Mouse (Mus musculus) embryonic facial prominence, embryonic 11.5 days (tissue): ENCODE results near the gene Tbc1d22b. TPM values are rescaled to one million over a fixed set of nuclear protein-coding genes. Genes with fewer than 3 reads are reported as not detected.

ENCODE experiments used
- ATAC-seq: fragments of 200-750 bp; cut with Nextera tagmentation; replicated peaks from 2 replicates; pipeline ENCODE4 v1.8.0; 2017; ENCODE audit warnings: low read depth; ENCODE audit not compliant: insufficient number of reproducible peaks, low FRiP score, low TSS enrichment
- DNase-seq: peaks from one replicate; pipeline ENCODE4 v3.0.0-alpha.2; 2015; ENCODE audit warnings: low spot score
- H3K27ac ChIP-seq: fragments of 300-500 bp; sonication (generic); replicated peaks from 2 replicates; pipeline ENCODE4 v1.5.1; 2014; ENCODE audit warnings: mild to moderate bottlenecking, low read depth, low read length, control low read depth
- H3K27me3 ChIP-seq: fragments of 300-500 bp; sonication (generic); 2 replicates; pipeline ENCODE4 v1.6.1; 2014; ENCODE audit warnings: mild to moderate bottlenecking, low read length, moderate library complexity, mixed read lengths; ENCODE audit not compliant: control insufficient read depth, insufficient read depth
- H3K36me3 ChIP-seq: fragments of 300-500 bp; sonication (generic); replicated peaks from 2 replicates; pipeline ENCODE4 v1.6.1; 2014; ENCODE audit warnings: low read depth, mild to moderate bottlenecking, low read length, moderate library complexity, mixed read lengths; ENCODE audit not compliant: control insufficient read depth, insufficient read depth
- H3K4me1 ChIP-seq: fragments of 300-500 bp; sonication (generic); 2 replicates; pipeline ENCODE4 v1.6.1; 2014; ENCODE audit warnings: low read length, mixed read lengths; ENCODE audit not compliant: control insufficient read depth, insufficient read depth
- H3K4me2 ChIP-seq: fragments of 300-500 bp; sonication (generic); 2 replicates; pipeline ENCODE4 v1.6.1; 2014; ENCODE audit warnings: low read depth, mild to moderate bottlenecking, control low read depth, low read length, moderate library complexity
- H3K4me3 ChIP-seq: fragments of 300-500 bp; sonication (generic); 2 replicates; pipeline ENCODE4 v1.5.1; 2014; ENCODE audit warnings: low read depth, low read length, control low read depth
- H3K9ac ChIP-seq: fragments of 300-500 bp; sonication (generic); replicated peaks from 2 replicates; pipeline ENCODE4 v1.6.1; 2014; ENCODE audit warnings: mild to moderate bottlenecking, control low read depth, low read length
- H3K9me3 ChIP-seq: fragments of 300-500 bp; sonication (generic); replicated peaks from 2 replicates; pipeline ENCODE4 v1.6.1; 2016; ENCODE audit warnings: mild to moderate bottlenecking, low read length, inconsistent platforms, mixed read lengths; ENCODE audit not compliant: control insufficient read depth
- WGBS: fragments of 180-500 bp; shearing (Covaris S2); extraction: QIAGEN DNeasy Blood & Tissue Kit; methylation state at CpG from one replicate; pipeline ENCODE4 v1.1.7; 2014; 5-methylcytosine and 5-hydroxymethylcytosine counted together
- polyA plus RNA-seq: library from polyadenylated mRNA; unstranded; fragments of >200 nt; fragmentation: Nextera tagmentation; extraction: Ambion mirVana; gene quantifications from 2 replicates; pipeline ENCODE4 v1.2.1, GENCODE M21; 2014

Gene Tbc1d22b
- polyA plus RNA-seq, 1 experiment from 2014 or later: 16.7 TPM

- no peaks in the 10 kb centered on the region for H3K27me3 ChIP-seq
- H3K9me3 ChIP-seq: no peaks in the 10 kb centered on the region
- no peak overlapping the region for H3K4me3 ChIP-seq
- H3K9ac ChIP-seq: no peak overlapping the region
- H3K27ac ChIP-seq: no peak overlapping the region
- no peak for ATAC-seq
- no peaks in the 10 kb centered on the region for H3K36me3 ChIP-seq
- DNase-seq: no peak
- H3K4me1 ChIP-seq: no peaks in the 10 kb centered on the region
- H3K4me2 ChIP-seq: no peak overlapping the region
- WGBS: 83% methylated on average over 9 of the region's 9 CpGs
These were observed 37.3 kb downstream of the Tbc1d22b start for GRCm38 (mm10) chr17:29586921-29587320.

DNA sequence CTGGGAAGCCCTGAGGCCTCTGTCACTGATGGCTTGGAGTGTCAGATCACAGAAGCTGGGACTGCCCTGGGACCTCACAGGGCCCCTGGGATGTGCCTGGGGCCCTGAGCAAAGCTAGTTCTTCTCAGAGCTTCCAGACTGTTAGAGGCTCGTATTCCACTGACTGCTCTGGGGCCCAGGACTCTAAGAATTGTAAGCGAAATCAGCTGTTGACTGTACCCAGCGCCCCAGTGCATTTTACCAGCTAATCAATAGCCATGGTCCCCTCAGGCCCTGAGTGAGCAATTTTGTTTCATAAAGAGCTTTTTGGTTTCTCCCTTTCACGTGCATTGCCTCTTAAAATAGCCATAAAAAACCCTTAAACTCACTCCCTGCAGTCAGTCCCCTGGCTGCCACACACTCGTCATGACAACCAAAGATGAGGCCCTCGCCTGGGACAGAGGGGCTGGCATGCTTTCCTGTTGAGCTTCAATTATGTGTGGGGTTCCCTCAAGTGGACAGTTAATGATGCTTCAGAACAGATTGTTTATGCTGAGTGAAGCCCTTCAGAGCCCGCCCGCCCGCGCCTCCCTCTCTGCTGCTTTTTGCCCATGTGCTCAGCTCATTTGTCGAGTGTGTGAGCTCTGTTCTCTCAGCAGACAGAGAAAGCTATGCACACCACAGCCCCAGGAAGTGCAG is 39.8 kb downstream of the Tbc1d22b start:
- ATAC-seq: 0 out of 2 replicates have a peak, but pooled peaks have one; percentile 42
- no peak overlapping the region for H3K4me3 ChIP-seq
- H3K27ac ChIP-seq: no peak overlapping the region; the same call in 1 of the 2 replicates
- 59% methylated on average over 11 of the region's 11 CpGs for WGBS
- no peaks in the 10 kb centered on the region for H3K9me3 ChIP-seq
- no peak overlapping the region for H3K9ac ChIP-seq
- H3K27me3 ChIP-seq: no peaks in the 10 kb centered on the region
- H3K36me3 ChIP-seq: no peaks in the 10 kb centered on the region
- no peak overlapping the region for H3K4me2 ChIP-seq
- no peaks in the 10 kb centered on the region for H3K4me1 ChIP-seq
- DNase-seq: peak; percentile 21

- ATAC-seq (no peak), DNase-seq (no peak)
- H3K4me2 ChIP-seq: no peak overlapping the region
- H3K4me3 ChIP-seq: no peak overlapping the region
- H3K9me3 ChIP-seq: no peaks in the 10 kb centered on the region
- H3K36me3 ChIP-seq: peaks cover 4% of the 10 kb centered on the region
- H3K9ac ChIP-seq: no peak overlapping the region
- no peak overlapping the region for H3K27ac ChIP-seq
- H3K27me3 ChIP-seq: no peaks in the 10 kb centered on the region
- 81% methylated on average over 15 of the region's 15 CpGs for WGBS
- H3K4me1 ChIP-seq: no peaks in the 10 kb centered on the region
These were observed 46.5 kb downstream of the Tbc1d22b start for GRCm38 (mm10) chr17:29595891-29596770.

DNA sequence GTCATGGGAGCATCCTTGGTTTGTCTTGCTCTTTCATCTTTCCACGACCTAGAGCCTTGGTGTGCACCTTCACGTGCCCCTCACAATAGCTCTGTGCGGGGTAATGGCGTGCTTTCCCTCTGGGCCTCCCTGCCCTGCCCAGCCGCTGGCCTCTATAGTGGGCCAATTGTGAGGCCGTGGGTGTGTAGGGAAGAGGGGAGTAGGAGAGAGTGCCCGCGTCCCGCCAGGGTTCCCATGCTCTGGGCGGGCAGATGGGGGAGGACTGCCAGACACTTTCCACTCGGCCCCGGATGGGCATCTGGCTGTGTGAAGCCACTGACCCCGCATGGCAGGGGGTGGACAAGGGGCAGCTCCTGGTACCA is 47.2 kb downstream of the Tbc1d22b start:
- 91% methylated on average over 13 of the region's 13 CpGs for WGBS
- ATAC-seq: no peak
- no peak overlapping the region for H3K9ac ChIP-seq

GRCm38 (mm10) chr17:29599051-29599450 is 49.5 kb downstream of the Tbc1d22b start:
- DNase-seq (no peak), ATAC-seq (no peak)
- Histone ChIP-seq H3K4me3 (no peak overlapping the region), H3K4me2 (no peak overlapping the region), H3K9ac (no peak overlapping the region), H3K27me3 (no peaks in the 10 kb centered on the region), H3K9me3 (no peaks in the 10 kb centered on the region), H3K36me3 (peaks cover 4% of the 10 kb centered on the region), H3K27ac (no peak overlapping the region), H3K4me1 (no peaks in the 10 kb centered on the region)
- WGBS: 95% methylated on average over 14 of the region's 14 CpGs

More for the DNA sequence above, 47.2 kb downstream of the Tbc1d22b start:
- H3K27ac ChIP-seq: no peak overlapping the region
- no peaks in the 10 kb centered on the region for H3K27me3 ChIP-seq
- no peaks in the 10 kb centered on the region for H3K9me3 ChIP-seq
- no peak overlapping the region for H3K4me2 ChIP-seq
- H3K4me1 ChIP-seq: no peaks in the 10 kb centered on the region
- DNase-seq: no peak
- peaks cover 4% of the 10 kb centered on the region for H3K36me3 ChIP-seq
- no peak overlapping the region for H3K4me3 ChIP-seq

DNA sequence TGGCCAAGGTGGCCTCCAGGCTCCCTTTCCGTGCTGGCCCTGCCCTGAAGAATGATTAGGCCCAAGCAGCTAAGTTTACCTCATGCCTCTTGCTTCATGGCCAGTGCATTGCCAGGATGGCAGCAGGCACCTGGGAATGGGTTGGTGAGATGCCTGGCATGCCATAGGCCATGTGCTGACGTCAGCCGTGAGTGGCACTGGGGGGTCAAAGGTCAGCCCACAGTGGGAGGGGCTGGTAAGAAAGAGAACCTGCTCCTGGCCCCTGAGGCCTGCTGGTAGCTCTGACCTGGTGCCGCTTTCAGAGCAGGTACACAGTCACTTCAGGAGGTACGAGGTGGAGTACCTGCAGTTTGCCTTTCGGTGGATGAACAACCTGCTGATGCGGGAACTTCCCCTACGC is 50.0 kb downstream of the Tbc1d22b start:
- H3K27ac ChIP-seq: no peak overlapping the region
- no peak overlapping the region for H3K4me2 ChIP-seq
- WGBS: 85% methylated on average over 8 of the region's 8 CpGs
- peaks cover 2% of the 10 kb centered on the region for H3K36me3 ChIP-seq
- ATAC-seq (no peak), DNase-seq (no peak)
- no peaks in the 10 kb centered on the region for H3K4me1 ChIP-seq
- no peak overlapping the region for H3K4me3 ChIP-seq
- H3K9ac ChIP-seq: no peak overlapping the region
- H3K27me3 ChIP-seq: no peaks in the 10 kb centered on the region
- H3K9me3 ChIP-seq: no peaks in the 10 kb centered on the region

DNA sequence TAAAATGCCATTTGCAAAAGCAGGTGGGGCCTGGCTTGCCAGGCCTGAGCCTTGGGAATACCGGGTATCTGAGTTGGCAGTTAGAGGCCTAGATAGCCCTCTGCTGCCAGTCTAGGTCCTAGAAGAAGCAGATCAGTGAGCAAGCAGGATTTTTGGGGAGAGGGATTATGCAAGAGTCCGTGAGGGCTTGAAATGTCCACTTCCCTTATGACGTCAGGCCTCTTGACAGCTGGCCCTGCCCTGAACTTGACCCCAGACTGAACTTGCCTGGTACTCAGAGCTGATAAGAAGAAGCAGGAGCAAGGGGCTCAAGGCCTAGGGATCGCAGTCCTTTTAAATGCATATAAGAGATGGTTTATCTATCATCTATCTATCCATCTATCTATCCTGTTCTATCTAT is 51.8 kb downstream of the Tbc1d22b start:
- ATAC-seq (no peak), DNase-seq (no peak)
- Histone ChIP-seq H3K9ac (no peak overlapping the region), H3K4me2 (no peak overlapping the region), H3K9me3 (no peaks in the 10 kb centered on the region), H3K4me1 (no peaks in the 10 kb centered on the region), H3K27me3 (no peaks in the 10 kb centered on the region), H3K36me3 (no peaks in the 10 kb centered on the region; the same call in none of the 2 replicates), H3K4me3 (no peak overlapping the region), H3K27ac (no peak overlapping the region)
- WGBS: 81% methylated on average over 4 of the region's 4 CpGs

DNA sequence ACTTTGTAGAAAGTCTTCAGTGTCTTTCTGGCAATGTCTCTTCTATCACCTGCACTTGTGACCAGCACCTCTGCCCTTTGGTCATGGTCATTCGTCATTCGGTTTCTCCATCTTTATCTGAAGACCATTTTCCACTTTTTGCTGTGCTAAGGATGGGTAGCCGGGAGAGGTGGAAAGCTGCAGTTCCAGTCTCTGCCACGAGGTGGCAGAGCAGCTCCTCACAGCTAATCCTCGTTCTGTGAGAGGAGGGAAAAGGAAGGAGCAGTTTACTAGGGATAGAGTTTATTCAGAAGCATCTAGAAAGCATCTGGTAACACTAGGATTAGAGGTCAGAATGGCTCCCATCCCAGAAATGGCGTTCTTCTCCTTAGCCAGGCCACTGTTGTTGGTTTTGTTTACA is 53.7 kb downstream of the Tbc1d22b start:
- Histone ChIP-seq H3K36me3 (no peaks in the 10 kb centered on the region; the same call in none of the 2 replicates), H3K27ac (no peak overlapping the region), H3K27me3 (no peaks in the 10 kb centered on the region), H3K4me1 (no peaks in the 10 kb centered on the region), H3K9me3 (no peaks in the 10 kb centered on the region), H3K4me2 (no peak overlapping the region), H3K4me3 (no peak overlapping the region), H3K9ac (no peak overlapping the region)
- WGBS: 28% methylated on average over 6 of the region's 6 CpGs
- ATAC-seq (no peak; the same call in 1 of the 2 replicates), DNase-seq (peak; percentile 82)
